Mouse (Mus musculus) spleen, adult 2 months (tissue): ENCODE results near the gene Wnt7b.

Experiments
- CTCF ChIP-seq: fragments of 200-500 bp; IDR thresholded peaks from 2 replicates; pipeline ENCODE4 v1.5.1; 2011; ENCODE audit warnings: mild to moderate bottlenecking, inconsistent platforms; ENCODE audit not compliant: insufficient read depth, insufficient read length, insufficient replicate concordance; ENCODE audit errors: extremely low read depth
- POLR2A ChIP-seq: fragments of 200-500 bp; IDR thresholded peaks from 2 replicates; pipeline ENCODE4 v1.6.1; 2011; ENCODE audit warnings: low read depth, low read length, inconsistent platforms

- no peak for TF ChIP-seq POLR2A
- no peak for TF ChIP-seq CTCF
These were observed 20.3 kb downstream of the Wnt7b start for GRCm38 (mm10) chr15:85561953-85562352.
